Mouse (Mus musculus) heart, adult 2 months (tissue): ENCODE results near the gene Rbm5.

Experiments
- CTCF ChIP-seq: fragments of 200-600 bp; IDR thresholded peaks from 2 replicates; pipeline ENCODE4 v1.8.1; 2022; ENCODE audit warnings: antibody characterized with exemption, mild to moderate bottlenecking, moderate library complexity
- POLR2A ChIP-seq: fragments of 200-500 bp; IDR thresholded peaks from 2 replicates; pipeline ENCODE4 v1.6.1; 2011; ENCODE audit warnings: mild to moderate bottlenecking, low read depth, low read length, control low read depth; ENCODE audit not compliant: insufficient read depth

GRCm38 (mm10) chr9:107697811-107698521 is 72.8 kb downstream of the Rbm5 start:
- no peak for TF ChIP-seq CTCF
- no peak for TF ChIP-seq POLR2A
